ENCODE assay signal across 22 mouse cellular contexts in the genomic region with DNA sequence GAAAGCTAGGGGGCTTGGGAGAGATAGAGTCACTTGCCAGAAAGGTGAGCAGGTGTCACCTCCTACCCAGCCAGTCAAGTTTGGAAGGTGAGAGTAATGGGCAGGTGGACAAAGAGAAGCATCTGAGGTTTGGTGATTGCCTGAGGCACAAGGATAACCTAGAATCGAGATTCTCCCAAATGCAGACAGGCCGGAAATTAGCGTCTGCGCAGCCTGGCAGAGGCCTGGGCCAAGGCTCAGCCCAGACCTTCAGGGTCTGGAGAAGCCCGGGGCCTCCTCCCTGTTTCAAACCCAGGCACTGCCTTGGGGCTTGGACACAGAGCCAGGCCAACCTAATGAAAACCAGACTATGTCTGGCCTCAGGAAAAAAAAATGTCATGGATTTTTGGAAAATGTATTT. TPM values are rescaled to one million over a fixed set of nuclear protein-coding genes. Genes with fewer than 3 reads are reported as not detected.
DNase-seq lines count a peak whose midpoint lies in the region; ATAC-seq and TF ChIP-seq lines count a peak whose summit lies in the region.
"Had no signal": no experiment of that assay in that cellular context is flagged by ENCODE, and none has a peak within 500 bp of the region (broad histone marks: within the 10 kb centered on the region; RNA-seq: fewer than 3 reads in every experiment).

No protein-coding gene starts in this region.

- 64% methylated on average over 5 of the region's 5 CpGs for WGBS in embryonic facial prominence, embryonic 13.5 days
- 75% methylated on average over 5 of the region's 5 CpGs for WGBS in embryonic facial prominence, embryonic 10.5 days
- 53% methylated on average over 5 of the region's 5 CpGs for WGBS in limb, embryonic 15.5 days

- no peak for ATAC-seq in embryonic facial prominence, embryonic 13.5 days (ENCODE audit: insufficient number of reproducible peaks, insufficient read depth, low FRiP score, low TSS enrichment, low read depth)
- peak; percentile 77; the same call in 1 of the 2 replicates for ATAC-seq in limb, embryonic 15.5 days (ENCODE audit: insufficient number of reproducible peaks, low FRiP score, low TSS enrichment, low read depth)

- H3K36me3 ChIP-seq in embryonic facial prominence, embryonic 13.5 days: peaks cover 82% of the 10 kb centered on the region
- peaks cover 99% of the 10 kb centered on the region for H3K36me3 ChIP-seq in embryonic facial prominence, embryonic 10.5 days (replicated peaks)
- H3K36me3 ChIP-seq in limb, embryonic 15.5 days: peaks cover 67% of the 10 kb centered on the region

- no peaks in the 10 kb centered on the region for H3K27me3 ChIP-seq in embryonic facial prominence, embryonic 13.5 days
- no peaks in the 10 kb centered on the region for H3K27me3 ChIP-seq in embryonic facial prominence, embryonic 10.5 days (replicated peaks; ENCODE audit: low read depth, poor library complexity, severe bottlenecking)
- H3K27me3 ChIP-seq in limb, embryonic 15.5 days: no peaks in the 10 kb centered on the region
- H3K27me3 ChIP-seq: forebrain, embryonic 12.5 days; hindbrain, embryonic 15.5 days; midbrain, embryonic 12.5 days; neural tube, embryonic 13.5 days had no signal

- 0 out of 2 replicates have a peak, but pooled peaks cover 12% of the 10 kb centered on the region for H3K4me1 ChIP-seq in embryonic facial prominence, embryonic 13.5 days
- no peaks in the 10 kb centered on the region for H3K4me1 ChIP-seq in embryonic facial prominence, embryonic 10.5 days
- H3K4me1 ChIP-seq in limb, embryonic 15.5 days: peaks cover 16% of the 10 kb centered on the region
- H3K4me1 ChIP-seq: forebrain, embryonic 12.5 days; hindbrain, embryonic 15.5 days; midbrain, embryonic 12.5 days; neural tube, embryonic 13.5 days had no signal

- no peak for TF ChIP-seq CTCF in left cerebral cortex, adult 2 months (IDR thresholded peaks at IDR 0.05)

- H3K27ac ChIP-seq in embryonic facial prominence, embryonic 13.5 days: peak overlapping the region; percentile 11; the same call in 1 of the 2 replicates
- H3K27ac ChIP-seq in embryonic facial prominence, embryonic 10.5 days (replicated peaks): no peak overlapping the region
- H3K27ac ChIP-seq in left cerebral cortex, adult 2 months: no peak overlapping the region
- peak overlapping the region; percentile 34 for H3K27ac ChIP-seq in limb, embryonic 15.5 days
- H3K27ac ChIP-seq: forebrain, embryonic 12.5 days; heart, embryonic 10.5 days; hindbrain, embryonic 15.5 days; midbrain, embryonic 12.5 days; neural tube, embryonic 13.5 days had no signal

- peaks cover 12% of the 10 kb centered on the region; the same call in 1 of the 2 replicates for H3K9me3 ChIP-seq in embryonic facial prominence, embryonic 13.5 days
- peaks cover 9% of the 10 kb centered on the region; the same call in 1 of the 2 replicates for H3K9me3 ChIP-seq in embryonic facial prominence, embryonic 10.5 days
- H3K9me3 ChIP-seq in limb, embryonic 15.5 days: 0 out of 2 replicates have a peak, but pooled peaks cover 6% of the 10 kb centered on the region
- H3K9me3 ChIP-seq: forebrain, embryonic 12.5 days; heart, embryonic 10.5 days; hindbrain, embryonic 15.5 days had no signal

- no peak overlapping the region for H3K4me3 ChIP-seq in embryonic facial prominence, embryonic 13.5 days
- no peak overlapping the region for H3K4me3 ChIP-seq in embryonic facial prominence, embryonic 10.5 days
- no peak overlapping the region for H3K4me3 ChIP-seq in left cerebral cortex, adult 2 months
- H3K4me3 ChIP-seq in limb, embryonic 15.5 days: no peak overlapping the region
- H3K4me3 ChIP-seq: forebrain, embryonic 12.5 days; heart, embryonic 10.5 days; hindbrain, embryonic 15.5 days; midbrain, embryonic 12.5 days; neural tube, embryonic 13.5 days had no signal

- H3K4me2 ChIP-seq in embryonic facial prominence, embryonic 13.5 days: no peak overlapping the region
- H3K4me2 ChIP-seq in limb, embryonic 15.5 days: no peak overlapping the region
- H3K4me2 ChIP-seq: forebrain, embryonic 12.5 days; hindbrain, embryonic 15.5 days; midbrain, embryonic 12.5 days; neural tube, embryonic 13.5 days had no signal

- H3K9ac ChIP-seq in embryonic facial prominence, embryonic 13.5 days: no peak overlapping the region
- no peak overlapping the region for H3K9ac ChIP-seq in limb, embryonic 15.5 days
- H3K9ac ChIP-seq: forebrain, embryonic 12.5 days; hindbrain, embryonic 15.5 days; midbrain, embryonic 12.5 days; neural tube, embryonic 13.5 days had no signal

- no peak for DNase-seq in embryonic facial prominence, embryonic 10.5 days (ENCODE audit: low spot score)
- DNase-seq in left cerebral cortex, postnatal 4 days: peak; percentile 39
- DNase-seq in left cerebral cortex, adult 2 months (ENCODE audit: extremely low spot score in 1 of 2, low spot score in 2 of 2): no peak
- DNase-seq in cerebellum, adult 9-11 months: peak; percentile 72
- DNase-seq in thymus, postnatal 25 days: no peak
- DNase-seq in layer of hippocampus, adult 9-11 months: no peak
- DNase-seq: adrenal gland, postnatal 14 days; kidney, adult 2 months; kidney, postnatal 25 days; lung, adult 2 months; thymus, postnatal 36 days had no signal

- intact Hi-C loops in left cerebral cortex, postnatal 4 days (cut with DNase I): no loop called here
- intact Hi-C loops in left cerebral cortex, adult 2 months (cut with DNase I): no loop called here

RNA-seq across cellular contexts. Expression of a gene that starts 47.8 kb away (rescaled TPM):
- polyA plus RNA-seq in embryonic facial prominence, embryonic 13.5 days (2015; fragmentation: Nextera tagmentation; extraction: Ambion mirVana): not detected in 2 replicates
- polyA plus RNA-seq in embryonic facial prominence, embryonic 10.5 days (2016; fragmentation: Nextera tagmentation; extraction: Ambion mirVana): 0.09 TPM in 2 replicates
- not detected for total RNA-seq in left cerebral cortex, postnatal 4 days (2021)
- not detected for total RNA-seq in left cerebral cortex, adult 2 months (2021)
- polyA plus RNA-seq in limb, embryonic 15.5 days (2015; fragmentation: Nextera tagmentation; extraction: Ambion mirVana): 0.24 TPM in 1 of 2 replicates, not detected in the other
- total RNA-seq: adrenal gland, postnatal 14 days; heart, postnatal 25 days; layer of hippocampus, postnatal 10 days; left cerebral cortex, postnatal 10 days; MEL had no signal
- polyA plus RNA-seq: kidney, adult 2 months; lung, adult 2 months had no signal

Comparison
In these comparisons a context has a peak if more than half of its experiments do, and no peak if none do; other contexts are left out.
1. H3K27ac ChIP-seq: peak in embryonic facial prominence, embryonic 13.5 days (single experiment) and limb, embryonic 15.5 days (single experiment); none in embryonic facial prominence, embryonic 10.5 days (single experiment) and left cerebral cortex, adult 2 months (single experiment).
2. DNase-seq: peak in left cerebral cortex, postnatal 4 days (single experiment) and cerebellum, adult 9-11 months (single experiment); none in embryonic facial prominence, embryonic 10.5 days (single experiment), left cerebral cortex, adult 2 months (0 of 2), thymus, postnatal 25 days (single experiment) and layer of hippocampus, adult 9-11 months (single experiment).